Mouse (Mus musculus) gastrocnemius, postnatal 4 days (tissue): ENCODE data around the gene Col4a2. TPM values are rescaled to one million over a fixed set of nuclear protein-coding genes. Genes with fewer than 3 reads are reported as not detected.

Experiments used
- DNase-seq, 2 experiments: peaks; one replicate each; pipeline ENCODE4 v3.0.0; 2021 to 2022; ENCODE audit warnings: low spot score in 2 of 2, mixed read lengths in 2 of 2
- total RNA-seq, 2 experiments: library from RNA; stranded (reverse); gene quantifications; 2 replicates each; pipeline ENCODE4 v1.2.3; 2021

The Col4a2 gene
- total RNA-seq, 2 experiments from 2014 or later: 480 to 481 TPM

DNA sequence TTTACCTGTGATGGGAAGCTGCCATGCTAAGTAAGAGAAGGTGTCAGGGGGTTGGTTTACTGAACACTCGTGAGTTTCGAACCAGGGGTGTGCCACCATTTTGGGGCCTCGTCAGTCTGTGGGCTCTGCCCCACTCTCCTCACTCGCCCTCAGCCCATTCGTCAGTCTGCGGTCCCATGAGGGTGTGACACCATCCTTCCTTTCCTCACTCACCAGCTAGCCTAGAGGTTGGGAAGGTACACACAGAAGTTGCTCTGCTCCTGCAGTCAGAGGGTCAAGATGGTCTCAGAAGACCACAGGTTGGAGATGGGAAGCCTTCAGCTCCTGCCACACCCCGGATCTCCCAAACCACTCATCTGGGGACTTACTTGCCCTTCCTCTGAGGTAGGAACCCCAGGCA is 68.9 kb downstream of the Col4a2 start:
- DNase-seq: no peak

DNA sequence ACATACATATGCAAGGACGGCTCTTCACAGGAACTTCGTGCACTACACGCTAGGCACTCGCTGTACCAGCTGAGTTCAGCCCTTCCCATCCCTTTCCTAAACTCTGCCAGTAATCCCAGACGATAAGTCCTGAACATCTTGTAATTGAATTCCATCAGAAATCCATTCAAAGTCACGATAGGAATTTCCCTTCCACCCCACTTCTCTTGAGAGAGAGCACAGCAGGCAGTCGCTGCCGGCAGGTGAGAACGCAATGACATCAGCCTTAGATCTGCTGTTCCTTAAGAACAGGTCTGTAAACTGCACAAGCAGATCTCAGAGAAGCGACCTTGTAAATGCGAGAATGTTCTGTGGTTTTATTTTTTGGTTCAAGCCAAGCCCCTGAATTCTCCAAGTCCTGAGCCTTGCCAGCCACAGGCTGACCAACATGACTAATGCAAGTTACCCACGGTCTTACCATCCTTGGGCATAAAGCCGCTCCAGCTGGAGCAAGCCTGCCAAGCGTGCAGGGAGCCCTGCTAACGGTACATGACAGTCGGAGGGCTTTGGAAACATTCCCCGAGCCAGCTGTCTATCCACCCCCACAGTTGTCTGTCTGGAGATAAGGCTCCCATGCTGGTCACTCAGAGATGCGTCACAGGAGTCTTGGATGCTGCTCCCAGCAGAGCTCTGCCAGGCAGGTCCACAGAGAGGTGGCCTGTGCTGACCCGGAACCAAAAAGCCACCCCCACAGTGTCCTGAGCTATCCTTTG is 69.6 kb downstream of the Col4a2 start:
- peak in 1 of 2 experiments; percentile 70 for DNase-seq

DNA sequence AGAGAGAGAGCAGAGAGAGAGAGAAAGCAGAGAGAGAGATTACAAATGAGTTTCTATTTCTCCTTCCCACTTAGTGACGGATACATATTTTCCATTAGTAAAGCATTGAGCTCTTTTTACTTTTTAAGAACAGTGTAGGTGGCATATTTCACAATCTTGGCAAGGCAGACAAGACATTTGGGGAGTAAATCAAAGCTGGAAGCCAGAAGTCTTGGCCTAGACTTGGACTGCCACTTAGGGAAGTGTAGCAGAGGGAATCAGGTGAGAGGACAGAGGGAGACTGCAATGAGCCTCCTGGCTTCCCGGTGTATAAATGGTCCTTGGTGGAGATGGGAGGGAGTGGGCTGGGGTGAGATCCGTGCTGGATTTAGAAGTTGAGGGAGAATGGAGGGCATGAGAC is 70.3 kb downstream of the Col4a2 start:
- no peak for DNase-seq

DNA sequence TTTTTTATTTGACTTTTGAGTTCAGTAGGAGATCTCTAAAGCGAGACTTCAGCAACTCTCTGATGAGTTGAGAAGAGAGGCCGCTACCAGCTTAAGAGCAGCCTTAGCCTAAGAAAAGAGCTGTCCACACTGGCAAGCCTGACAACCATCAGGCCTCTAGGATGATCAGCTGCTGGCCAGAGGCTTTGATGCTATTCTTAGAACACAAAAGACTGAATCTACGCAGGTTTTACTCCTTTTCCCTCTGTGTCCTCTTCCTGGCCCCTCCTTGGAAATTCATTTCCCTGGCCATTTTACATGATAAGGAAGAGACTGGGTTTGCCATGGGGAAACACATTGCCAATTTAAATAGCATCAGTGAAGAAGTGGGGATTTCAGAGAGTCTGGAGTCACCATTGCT is 70.8 kb downstream of the Col4a2 start:
- no peak for DNase-seq

DNA sequence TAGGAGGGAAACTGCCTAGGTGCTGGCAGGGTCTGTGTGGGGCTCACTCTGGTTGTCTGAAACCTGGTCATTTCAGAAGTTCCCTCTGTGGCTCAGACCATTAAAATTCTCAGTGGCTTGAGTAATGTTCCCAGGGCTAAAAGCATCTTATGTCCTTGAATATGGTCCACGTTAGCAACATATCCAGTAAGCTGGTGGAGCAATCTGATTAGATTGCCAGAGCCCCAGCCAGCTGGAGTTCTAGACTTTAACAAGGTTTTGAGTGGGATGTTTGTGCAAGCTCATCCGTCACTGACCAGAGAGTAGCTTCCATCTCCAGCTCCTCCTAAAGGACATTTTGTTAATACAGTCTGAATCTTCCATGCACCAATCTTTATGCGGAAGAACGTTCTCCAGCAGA is 72.2 kb downstream of the Col4a2 start:
- no peak for DNase-seq

DNA sequence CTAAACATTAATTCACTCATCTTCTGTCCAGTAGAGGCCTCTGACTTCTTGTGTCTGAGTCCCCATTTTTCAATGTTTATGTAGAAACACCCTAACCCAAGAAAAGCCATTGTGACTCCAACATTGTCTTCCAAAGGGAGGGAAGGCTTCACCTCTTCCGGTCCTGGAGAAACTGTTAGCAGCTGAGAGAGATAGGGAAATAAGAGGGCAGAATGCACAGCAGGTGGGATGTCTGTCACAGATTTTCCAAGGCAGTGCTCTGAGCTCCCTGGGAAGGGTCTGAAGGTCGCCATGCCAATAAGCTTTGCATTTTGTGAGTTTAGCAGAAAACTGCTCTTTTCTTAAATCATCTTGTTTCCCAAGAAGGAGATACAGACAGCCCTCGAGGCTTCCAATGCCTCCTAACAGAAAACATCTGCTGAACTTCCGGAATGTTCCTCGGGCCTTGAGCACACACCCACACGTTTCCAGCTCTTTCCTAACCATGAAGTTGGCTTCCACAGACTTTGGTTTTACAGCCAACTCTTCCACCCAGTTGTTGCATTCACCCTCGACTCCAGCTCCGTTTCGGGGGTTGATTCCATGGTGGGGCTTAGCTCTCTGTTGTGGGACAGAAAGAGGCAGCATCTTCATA is 72.8 kb downstream of the Col4a2 start:
- no peak for DNase-seq

DNA sequence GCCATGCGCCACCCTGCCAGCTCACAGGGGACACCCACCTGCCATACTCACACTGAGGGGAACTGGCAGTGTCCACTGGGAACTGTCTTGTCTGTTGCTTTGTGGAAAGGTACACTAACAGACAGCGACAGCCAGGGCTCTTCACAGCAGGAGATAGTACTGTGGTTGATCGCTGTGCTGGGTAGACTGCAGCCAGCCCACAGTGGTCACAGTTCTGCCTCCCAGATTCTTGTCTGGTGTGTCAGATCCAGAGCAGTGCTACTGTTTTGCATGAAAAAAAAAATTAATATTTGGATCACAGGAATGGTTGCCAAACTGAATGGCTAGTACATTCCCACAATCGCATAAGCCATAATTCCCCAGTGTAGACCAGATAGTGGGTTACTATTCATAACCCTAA is 74.7 kb downstream of the Col4a2 start:
- no peak for DNase-seq

DNA sequence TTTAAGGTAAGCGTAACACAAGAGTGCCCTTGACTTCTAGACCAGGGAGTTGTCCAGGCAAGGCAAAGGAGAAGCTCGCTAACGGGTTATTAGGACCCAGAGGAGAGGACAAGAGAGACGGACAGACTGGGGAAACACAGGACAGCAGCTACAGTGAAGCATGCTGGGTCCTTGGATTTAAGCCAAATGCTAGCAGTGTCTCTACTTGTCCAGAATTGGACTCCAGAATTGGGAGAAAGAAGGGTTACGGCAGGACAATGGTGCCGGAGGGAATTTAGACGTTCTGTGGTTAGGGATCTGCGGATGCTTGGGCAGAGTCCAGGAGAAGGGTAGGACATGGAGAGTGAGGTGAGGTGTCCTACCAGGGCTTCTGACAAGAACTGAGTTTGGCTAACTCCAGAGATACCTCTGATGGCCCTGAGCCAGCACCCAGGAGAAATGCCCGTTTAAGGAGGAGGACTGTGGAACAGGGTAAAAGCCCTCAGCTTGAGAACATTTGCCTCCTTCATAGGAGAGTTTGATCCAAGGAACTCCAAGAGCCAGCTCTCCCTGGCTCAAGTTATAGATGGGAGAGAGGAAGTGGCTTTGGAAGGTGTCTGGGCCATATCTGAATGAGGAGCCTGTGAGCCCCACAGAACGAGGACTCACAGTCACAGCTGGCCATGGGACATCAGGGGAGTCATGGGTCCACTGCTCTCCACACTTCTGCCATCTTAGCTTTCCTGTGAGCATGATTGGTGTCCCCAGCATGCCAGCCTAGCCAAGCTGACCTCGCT is 76.9 kb downstream of the Col4a2 start:
- DNase-seq: no peak

DNA sequence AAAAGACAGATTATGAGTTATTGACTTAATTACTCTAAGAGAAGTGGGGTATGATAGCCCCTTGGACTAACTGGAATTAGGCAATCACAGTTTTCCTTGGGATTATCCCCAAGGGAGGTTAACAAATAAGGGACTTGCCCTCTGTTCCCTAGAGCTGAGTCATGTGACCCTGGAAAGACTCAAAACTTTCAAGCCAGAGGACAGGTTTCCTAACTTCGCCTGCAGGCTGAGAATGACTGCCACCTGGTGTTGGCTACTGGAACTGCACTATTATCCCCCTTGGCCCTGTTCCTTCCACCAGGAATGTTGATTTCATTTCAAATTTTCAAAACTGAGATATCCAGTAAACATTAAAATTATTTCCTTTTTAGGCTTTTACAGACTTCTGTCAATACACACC is 80.1 kb downstream of the Col4a2 start:
- DNase-seq: peak; percentile 66 to 77

DNA sequence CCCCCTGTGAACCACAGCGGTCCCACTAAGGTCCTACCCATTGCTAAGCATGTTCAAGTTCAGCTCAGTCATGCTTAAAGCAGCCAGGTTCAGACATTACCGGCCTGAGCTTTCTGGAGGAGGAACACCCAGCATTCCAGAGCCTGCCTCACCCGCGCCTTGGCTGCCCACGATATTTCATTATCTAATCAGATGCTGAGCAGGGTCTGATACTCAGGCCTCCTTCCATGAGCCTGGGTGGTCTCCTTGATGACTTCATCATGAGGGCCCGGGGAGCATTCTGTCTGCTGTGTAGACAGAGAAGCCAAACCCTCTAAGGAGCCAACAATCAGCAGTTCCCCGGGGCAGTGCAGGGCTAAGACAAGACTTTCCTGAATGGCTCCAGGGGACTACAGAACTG is 80.6 kb downstream of the Col4a2 start:
- peak in 1 of 2 experiments; percentile 54 for DNase-seq

DNA sequence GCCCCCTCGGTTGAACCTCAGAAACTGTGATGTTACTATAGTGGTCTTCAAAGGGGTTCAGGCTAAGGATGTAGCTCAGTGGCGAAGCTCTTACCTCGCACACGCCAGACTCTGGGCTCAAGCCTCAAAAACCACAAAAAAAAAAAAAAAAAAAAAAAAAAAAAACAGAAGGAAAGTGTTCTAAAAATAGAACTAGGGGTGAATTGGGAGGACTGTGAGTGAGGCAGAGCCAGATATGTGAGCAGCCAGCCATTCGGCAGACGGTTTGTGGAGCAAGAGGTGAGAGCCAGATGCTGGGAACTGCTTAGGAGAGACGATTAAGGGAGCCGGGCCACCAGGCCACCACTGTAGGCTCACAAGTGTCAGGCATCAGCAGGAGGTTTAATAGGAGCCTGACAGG is 81.0 kb downstream of the Col4a2 start:
- no peak for DNase-seq

DNA sequence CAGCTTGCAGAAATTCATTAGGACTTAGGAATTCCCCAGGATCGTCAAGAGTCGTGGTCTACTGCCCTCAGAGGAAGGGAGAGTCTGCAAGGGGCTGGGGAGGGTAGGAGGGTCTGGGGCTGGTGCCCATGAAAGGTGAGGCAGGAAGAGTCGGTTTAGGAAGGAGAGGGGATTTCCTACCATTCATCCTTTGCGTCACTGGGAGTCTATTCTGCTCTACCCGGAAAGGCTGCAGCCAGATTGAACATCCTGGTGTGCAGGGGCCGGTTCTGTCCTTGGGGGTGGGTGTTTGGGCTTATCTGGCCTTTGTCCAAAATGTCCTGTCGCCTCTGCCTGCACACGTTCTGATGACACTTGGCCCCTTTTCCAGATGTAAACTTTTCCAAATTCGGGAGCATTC is 82.2 kb downstream of the Col4a2 start:
- no peak for DNase-seq

DNA sequence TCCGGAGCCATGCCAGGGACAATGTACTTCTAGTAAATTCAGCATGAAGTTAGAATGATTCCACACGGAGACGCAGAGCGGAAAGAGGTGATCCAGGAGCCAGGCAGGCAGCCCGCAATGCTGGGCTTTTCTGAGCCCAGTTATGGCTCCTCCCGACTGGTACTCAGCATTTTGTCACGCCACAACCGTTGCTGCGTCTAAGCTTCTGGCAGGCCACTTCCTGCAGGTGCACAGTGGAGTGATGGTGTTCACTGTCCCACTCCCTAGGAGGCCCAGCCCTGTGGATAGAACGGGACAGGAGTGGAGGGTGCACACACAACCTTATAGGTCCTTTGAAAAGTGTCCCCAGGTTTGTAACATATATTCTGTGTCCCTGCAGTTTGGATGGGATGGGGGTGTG is 83.0 kb downstream of the Col4a2 start:
- no peak for DNase-seq

DNA sequence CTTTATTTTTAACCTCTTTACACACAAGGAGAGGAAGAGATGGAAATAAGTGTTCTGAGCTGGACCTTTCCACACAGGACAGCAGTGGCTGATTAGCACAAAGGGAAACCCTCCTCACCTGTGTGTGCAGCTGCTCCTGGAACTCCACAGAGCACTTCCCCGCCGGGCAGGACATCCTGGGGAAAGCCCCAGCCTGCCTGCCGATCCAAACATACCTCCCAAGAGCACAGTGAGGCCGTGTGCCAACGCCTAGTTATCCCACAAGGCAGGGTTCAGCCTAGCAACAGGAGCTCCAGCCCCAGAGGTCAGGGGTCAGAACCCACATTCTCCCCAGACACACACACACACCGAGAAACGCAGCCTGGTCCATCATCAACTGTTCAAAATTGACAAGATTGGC is 83.5 kb downstream of the Col4a2 start:
- DNase-seq: no peak

DNA sequence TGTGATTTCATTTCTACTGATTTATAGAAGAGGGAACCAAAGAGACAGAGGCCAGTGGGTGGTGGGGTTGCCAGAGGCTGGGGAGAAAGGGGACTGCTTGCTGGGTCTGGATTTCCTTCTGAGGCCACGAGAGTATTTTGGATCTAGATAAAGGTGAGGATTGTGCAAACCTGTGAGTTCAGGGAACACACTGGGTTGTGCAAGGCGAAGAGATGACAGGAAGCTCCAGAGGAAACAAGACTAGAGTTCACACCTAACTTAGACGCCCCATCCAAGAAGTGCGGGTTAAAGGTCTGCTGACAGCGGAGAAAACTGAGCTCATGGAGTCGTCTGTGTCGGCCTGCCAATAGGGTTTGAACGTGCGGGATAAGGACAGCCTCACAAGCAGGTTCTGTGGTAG is 84.5 kb downstream of the Col4a2 start:
- no peak for DNase-seq

DNA sequence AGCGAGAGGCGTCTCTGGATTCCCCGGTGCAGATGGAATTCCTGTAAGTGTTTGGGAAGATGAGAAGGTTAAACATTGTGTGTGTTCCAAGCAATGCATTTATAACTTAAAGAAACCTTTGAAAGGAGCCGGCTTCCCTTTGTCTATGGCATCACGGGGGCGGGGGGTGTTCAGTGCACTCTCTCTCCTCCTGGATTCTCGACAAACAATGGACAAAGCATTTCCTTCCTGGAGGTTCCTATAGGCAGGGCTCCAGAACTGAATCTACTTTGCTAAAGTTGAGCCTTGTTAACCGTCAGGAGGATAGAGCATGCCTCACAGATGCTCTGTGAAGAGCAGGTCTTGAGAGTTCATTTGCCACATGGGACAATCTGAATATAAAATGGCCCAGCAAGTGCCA is 87.1 kb downstream of the Col4a2 start:
- DNase-seq: no peak

DNA sequence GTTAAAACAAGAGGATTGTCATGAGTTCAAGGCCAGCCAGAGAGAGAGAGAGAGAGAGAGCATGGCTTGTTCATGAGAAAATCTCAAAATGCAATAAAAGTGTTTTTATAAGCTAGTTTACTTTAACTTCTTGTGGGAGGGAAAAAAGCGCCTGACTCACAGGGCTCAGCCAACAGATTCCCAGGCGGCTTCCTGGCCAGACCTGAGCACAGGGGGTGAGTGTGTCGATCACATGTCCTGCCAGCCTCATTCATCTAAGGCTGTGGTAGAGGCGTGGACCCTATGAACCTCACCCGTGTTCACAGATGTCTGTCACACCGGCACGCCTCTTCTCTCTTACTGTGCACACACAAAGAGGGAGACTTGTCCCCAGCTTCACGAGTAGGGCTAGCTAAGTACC is 87.6 kb downstream of the Col4a2 start:
- no peak for DNase-seq

DNA sequence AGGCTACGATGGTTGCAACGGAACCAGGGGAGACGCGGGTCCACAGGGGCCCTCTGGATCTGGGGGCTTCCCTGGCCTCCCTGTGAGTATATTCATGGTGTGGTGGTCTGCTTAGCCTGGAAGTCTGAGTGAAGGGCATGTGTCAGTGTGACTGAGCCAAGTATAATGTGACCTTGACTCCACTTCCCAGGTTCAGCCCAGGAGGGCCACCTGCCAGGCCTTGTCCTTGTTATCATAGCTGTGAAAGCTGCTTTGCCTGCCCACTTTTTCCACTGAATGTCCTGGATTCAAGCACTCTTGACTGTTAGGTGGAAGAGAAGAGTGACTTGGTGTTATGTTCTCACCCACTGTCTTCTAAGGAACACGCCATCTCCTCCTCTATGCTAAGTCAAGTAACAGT is 88.6 kb downstream of the Col4a2 start:
- no peak for DNase-seq

DNA sequence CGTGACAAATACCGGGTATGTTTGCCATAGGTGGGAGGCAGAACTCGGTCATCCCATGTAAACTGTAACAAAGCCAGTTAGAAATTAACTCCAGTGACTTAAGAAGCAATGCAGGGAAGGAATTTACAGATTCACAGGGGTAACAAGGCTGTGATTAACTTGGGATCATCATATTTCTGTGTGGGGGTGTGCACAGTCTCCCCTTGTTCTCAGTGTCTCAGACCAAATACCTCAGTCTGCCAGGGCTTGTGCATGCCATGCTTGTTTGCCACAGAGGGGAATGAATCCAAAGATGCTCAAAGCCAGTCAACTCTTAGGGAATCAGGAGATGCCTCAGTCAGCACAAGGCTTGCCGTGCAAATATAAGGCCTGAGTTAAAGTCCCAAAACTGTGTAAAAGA is 89.6 kb downstream of the Col4a2 start:
- DNase-seq: no peak

DNA sequence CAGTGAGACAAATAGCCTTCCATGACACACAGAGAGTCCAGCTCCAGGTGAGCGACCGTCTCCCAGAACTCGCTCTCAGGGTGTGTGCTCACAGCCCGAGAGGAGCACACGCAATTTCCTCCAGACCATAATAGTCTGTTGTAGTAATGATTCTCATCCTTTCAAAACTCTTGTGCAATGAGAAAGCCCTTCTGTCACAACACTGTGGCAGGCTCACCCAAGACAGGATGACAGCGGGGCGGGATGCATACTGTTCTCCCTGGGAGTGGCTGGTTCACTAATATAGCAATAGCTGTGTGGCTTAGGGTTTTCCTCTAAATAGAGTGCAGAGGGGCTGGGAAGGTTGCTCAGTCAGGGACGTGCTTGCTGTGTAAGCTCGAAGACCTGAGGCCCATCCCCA is 91.2 kb downstream of the Col4a2 start:
- no peak for DNase-seq

DNA sequence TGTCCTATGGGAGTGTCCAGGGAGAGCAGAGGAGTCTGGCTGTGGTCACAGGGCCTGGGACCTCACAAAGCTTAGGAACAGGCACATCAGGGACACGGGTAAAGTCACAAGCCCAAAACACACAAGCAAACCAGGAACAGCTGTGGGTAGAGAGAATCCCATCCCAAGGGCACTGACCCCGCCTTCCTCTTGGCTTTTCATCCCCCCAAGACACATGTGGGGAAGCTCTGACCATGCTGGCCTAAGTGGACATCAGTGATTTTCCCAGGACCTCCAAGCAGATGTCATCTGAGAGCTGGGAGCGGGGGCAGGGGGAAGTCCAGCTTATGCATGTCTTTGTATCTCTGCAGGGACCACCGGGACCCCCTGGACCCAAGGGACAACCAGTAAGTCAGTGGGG is 92.0 kb downstream of the Col4a2 start:
- DNase-seq: peak in 1 of 2 experiments; percentile 44

DNA sequence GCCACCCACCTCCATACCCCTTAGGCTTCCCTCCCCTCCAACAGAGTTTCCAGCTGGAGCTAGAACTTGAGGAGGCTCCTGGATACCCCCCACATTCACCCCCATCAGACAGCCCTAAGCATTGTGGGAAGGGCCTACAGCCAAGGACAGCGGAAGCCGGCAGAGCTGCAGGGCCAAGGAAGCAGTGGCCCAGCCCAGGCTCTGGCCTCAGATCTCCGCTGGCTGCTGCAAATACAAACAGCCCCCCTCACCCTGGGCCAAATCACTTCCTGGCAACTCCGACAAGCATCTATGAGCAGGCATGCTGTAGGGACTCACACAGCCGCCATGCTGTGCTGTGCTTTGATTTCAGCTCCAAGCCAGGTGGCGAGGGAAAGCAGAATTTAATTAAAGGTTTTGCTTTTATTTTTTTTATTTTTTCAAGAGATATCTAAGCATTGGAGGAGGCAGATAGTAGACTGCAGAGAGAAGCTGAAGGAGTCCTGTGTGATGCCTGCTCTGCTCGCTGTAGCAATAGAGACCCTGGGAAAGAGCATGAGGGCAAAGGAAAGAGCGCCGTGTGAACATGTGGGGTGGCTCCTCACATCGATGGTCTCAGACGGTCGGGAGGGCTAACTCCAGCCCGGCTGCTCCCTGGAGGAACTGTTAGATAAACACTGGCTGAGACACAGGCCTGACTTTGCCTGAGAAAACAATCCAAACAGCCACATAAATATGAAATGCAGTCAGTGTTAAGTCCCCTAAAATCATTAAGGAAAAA is 93.3 kb downstream of the Col4a2 start:
- peak; percentile 59 to 77 for DNase-seq
